Mouse (Mus musculus): ENCODE measurements at regions not wholly inside any gene's neighbourhood (a gene's known extent, or its start where the extent isn't known, plus 50 kb on each side); places are given as distances from the start of the nearest gene placed in this dataset.

- Histone ChIP-seq H3K9me3 (ENCODE audit: control insufficient read depth, low read length) (0 out of 2 replicates have a peak, but pooled peaks cover 2% of the 10 kb centered on the region), H3K4me1 (ENCODE audit: control insufficient read depth, insufficient read depth, low read length) (no peaks in the 10 kb centered on the region), H3K27ac (ENCODE audit: low read depth, low read length) (no peak overlapping the region), H3K9ac (ENCODE audit: low read depth, low read length) (no peak overlapping the region), H3K36me3 (ENCODE audit: control insufficient read depth, insufficient read depth, low read length) (no peaks in the 10 kb centered on the region), H3K4me3 (ENCODE audit: low read length) (no peak overlapping the region), H3K27me3 (ENCODE audit: control insufficient read depth, insufficient read depth, low read length) (no peaks in the 10 kb centered on the region), H3K4me2 (replicated peaks; ENCODE audit: low read depth, low read length) (no peak overlapping the region)
- WGBS: 77% methylated on average over 6 of the region's 6 CpGs
- ATAC-seq (ENCODE audit: low FRiP score, low TSS enrichment): no peak
Measured at GRCm38 (mm10) chr16:92915651-92916050, 89.7 kb upstream of the Runx1 start.

- Histone ChIP-seq H3K27ac (ENCODE audit: low read depth, low read length) (peak overlapping the region; percentile 56; the same call in 1 of the 2 replicates), H3K36me3 (ENCODE audit: control insufficient read depth, insufficient read depth, low read length) (no peaks in the 10 kb centered on the region), H3K4me2 (replicated peaks; ENCODE audit: low read depth, low read length) (no peak overlapping the region), H3K9me3 (ENCODE audit: control insufficient read depth, low read length) (0 out of 2 replicates have a peak, but pooled peaks cover 2% of the 10 kb centered on the region), H3K4me3 (ENCODE audit: low read length) (no peak overlapping the region), H3K4me1 (ENCODE audit: control insufficient read depth, insufficient read depth, low read length) (0 out of 2 replicates have a peak, but pooled peaks cover 2% of the 10 kb centered on the region), H3K27me3 (ENCODE audit: control insufficient read depth, insufficient read depth, low read length) (no peaks in the 10 kb centered on the region), H3K9ac (ENCODE audit: low read depth, low read length) (no peak overlapping the region)
- ATAC-seq (ENCODE audit: low FRiP score, low TSS enrichment): peak; percentile 57; the same call in 1 of the 2 replicates
- WGBS: 65% methylated on average over 4 of the region's 4 CpGs
Measured at GRCm38 (mm10) chr16:92906873-92907272, 80.9 kb upstream of the Runx1 start.

GRCm38 (mm10) chr16:92905626-92906025, 79.7 kb upstream of the Runx1 start:
- Histone ChIP-seq H3K4me3 (ENCODE audit: low read length) (no peak overlapping the region), H3K27me3 (ENCODE audit: control insufficient read depth, insufficient read depth, low read length) (no peaks in the 10 kb centered on the region), H3K9ac (ENCODE audit: low read depth, low read length) (no peak overlapping the region), H3K27ac (ENCODE audit: low read depth, low read length) (no peak overlapping the region), H3K4me1 (ENCODE audit: control insufficient read depth, insufficient read depth, low read length) (0 out of 2 replicates have a peak, but pooled peaks cover 2% of the 10 kb centered on the region), H3K4me2 (replicated peaks; ENCODE audit: low read depth, low read length) (no peak overlapping the region), H3K36me3 (ENCODE audit: control insufficient read depth, insufficient read depth, low read length) (no peaks in the 10 kb centered on the region), H3K9me3 (ENCODE audit: control insufficient read depth, low read length) (no peaks in the 10 kb centered on the region)
- 90% methylated on average over 6 of the region's 6 CpGs for WGBS
- no peak for ATAC-seq (ENCODE audit: low FRiP score, low TSS enrichment)

- Histone ChIP-seq H3K4me3 (ENCODE audit: low read length) (no peak overlapping the region), H3K4me2 (replicated peaks; ENCODE audit: low read depth, low read length) (no peak overlapping the region), H3K27ac (ENCODE audit: low read depth, low read length) (peak overlapping the region; percentile 32; the same call in 1 of the 2 replicates), H3K9me3 (ENCODE audit: control insufficient read depth, low read length) (no peaks in the 10 kb centered on the region), H3K4me1 (ENCODE audit: control insufficient read depth, insufficient read depth, low read length) (0 out of 2 replicates have a peak, but pooled peaks cover 2% of the 10 kb centered on the region), H3K27me3 (ENCODE audit: control insufficient read depth, insufficient read depth, low read length) (no peaks in the 10 kb centered on the region), H3K36me3 (ENCODE audit: control insufficient read depth, insufficient read depth, low read length) (no peaks in the 10 kb centered on the region), H3K9ac (ENCODE audit: low read depth, low read length) (no peak overlapping the region)
- WGBS: 32% methylated on average over 9 of the region's 9 CpGs
- peak; percentile 52; the same call in 1 of the 2 replicates for ATAC-seq (ENCODE audit: low FRiP score, low TSS enrichment)
Measured at GRCm38 (mm10) chr16:92903892-92904473, 78.0 kb upstream of the Runx1 start.

GRCm38 (mm10) chr16:92903486-92903885, 77.5 kb upstream of the Runx1 start:
- ATAC-seq (ENCODE audit: low FRiP score, low TSS enrichment): no peak
- Histone ChIP-seq H3K36me3 (ENCODE audit: control insufficient read depth, insufficient read depth, low read length) (no peaks in the 10 kb centered on the region), H3K27ac (ENCODE audit: low read depth, low read length) (peak overlapping the region; percentile 32; the same call in 1 of the 2 replicates), H3K27me3 (ENCODE audit: control insufficient read depth, insufficient read depth, low read length) (no peaks in the 10 kb centered on the region), H3K9me3 (ENCODE audit: control insufficient read depth, low read length) (no peaks in the 10 kb centered on the region), H3K4me2 (replicated peaks; ENCODE audit: low read depth, low read length) (no peak overlapping the region), H3K4me1 (ENCODE audit: control insufficient read depth, insufficient read depth, low read length) (0 out of 2 replicates have a peak, but pooled peaks cover 2% of the 10 kb centered on the region), H3K9ac (ENCODE audit: low read depth, low read length) (no peak overlapping the region), H3K4me3 (ENCODE audit: low read length) (no peak overlapping the region)
- WGBS: 78% methylated on average over 7 of the region's 7 CpGs

- no peak overlapping the region for H3K9ac ChIP-seq (ENCODE audit: low read depth, low read length)
- WGBS: 78% methylated on average over 1 of the region's 1 CpGs
- no peak overlapping the region for H3K27ac ChIP-seq (ENCODE audit: low read depth, low read length)
- H3K4me1 ChIP-seq (ENCODE audit: control insufficient read depth, insufficient read depth, low read length): 0 out of 2 replicates have a peak, but pooled peaks cover 2% of the 10 kb centered on the region
- no peak for ATAC-seq (ENCODE audit: low FRiP score, low TSS enrichment)
- no peaks in the 10 kb centered on the region for H3K36me3 ChIP-seq (ENCODE audit: control insufficient read depth, insufficient read depth, low read length)
- no peaks in the 10 kb centered on the region; the same call in 1 of the 2 replicates for H3K27me3 ChIP-seq (ENCODE audit: control insufficient read depth, insufficient read depth, low read length)
- H3K4me2 ChIP-seq (replicated peaks; ENCODE audit: low read depth, low read length): no peak overlapping the region
- H3K9me3 ChIP-seq (ENCODE audit: control insufficient read depth, low read length): no peaks in the 10 kb centered on the region
- H3K4me3 ChIP-seq (ENCODE audit: low read length): no peak overlapping the region
Measured at GRCm38 (mm10) chr16:92899704-92900103, 73.8 kb upstream of the Runx1 start.

GRCm38 (mm10) chr16:92891741-92892140, 65.8 kb upstream of the Runx1 start:
- H3K4me2 ChIP-seq (replicated peaks; ENCODE audit: low read depth, low read length): no peak overlapping the region
- H3K4me1 ChIP-seq (ENCODE audit: control insufficient read depth, insufficient read depth, low read length): no peaks in the 10 kb centered on the region
- H3K27ac ChIP-seq (ENCODE audit: low read depth, low read length): no peak overlapping the region
- 52% methylated on average over 2 of the region's 2 CpGs for WGBS
- ATAC-seq (ENCODE audit: low FRiP score, low TSS enrichment): no peak
- H3K9ac ChIP-seq (ENCODE audit: low read depth, low read length): no peak overlapping the region
- no peaks in the 10 kb centered on the region for H3K9me3 ChIP-seq (ENCODE audit: control insufficient read depth, low read length)
- no peak overlapping the region for H3K4me3 ChIP-seq (ENCODE audit: low read length)
- H3K36me3 ChIP-seq (ENCODE audit: control insufficient read depth, insufficient read depth, low read length): no peaks in the 10 kb centered on the region
- H3K27me3 ChIP-seq (ENCODE audit: control insufficient read depth, insufficient read depth, low read length): no peaks in the 10 kb centered on the region; the same call in none of the 2 replicates

- WGBS: 77% methylated on average over 3 of the region's 3 CpGs
- Histone ChIP-seq H3K4me2 (replicated peaks; ENCODE audit: low read depth, low read length) (no peak overlapping the region), H3K4me1 (ENCODE audit: control insufficient read depth, insufficient read depth, low read length) (no peaks in the 10 kb centered on the region), H3K4me3 (ENCODE audit: low read length) (no peak overlapping the region), H3K9ac (ENCODE audit: low read depth, low read length) (no peak overlapping the region), H3K27me3 (ENCODE audit: control insufficient read depth, insufficient read depth, low read length) (no peaks in the 10 kb centered on the region; the same call in none of the 2 replicates), H3K36me3 (ENCODE audit: control insufficient read depth, insufficient read depth, low read length) (no peaks in the 10 kb centered on the region), H3K27ac (ENCODE audit: low read depth, low read length) (no peak overlapping the region), H3K9me3 (ENCODE audit: control insufficient read depth, low read length) (no peaks in the 10 kb centered on the region)
- ATAC-seq (ENCODE audit: low FRiP score, low TSS enrichment): no peak
Measured at GRCm38 (mm10) chr16:92890713-92891112, 64.8 kb upstream of the Runx1 start.

GRCm38 (mm10) chr16:92889537-92889936, 63.6 kb upstream of the Runx1 start:
- no peaks in the 10 kb centered on the region for H3K9me3 ChIP-seq (ENCODE audit: control insufficient read depth, low read length)
- no peak for ATAC-seq (ENCODE audit: low FRiP score, low TSS enrichment)
- no peaks in the 10 kb centered on the region; the same call in 1 of the 2 replicates for H3K27me3 ChIP-seq (ENCODE audit: control insufficient read depth, insufficient read depth, low read length)
- H3K4me2 ChIP-seq (replicated peaks; ENCODE audit: low read depth, low read length): no peak overlapping the region
- H3K4me3 ChIP-seq (ENCODE audit: low read length): no peak overlapping the region
- no peak overlapping the region for H3K9ac ChIP-seq (ENCODE audit: low read depth, low read length)
- H3K27ac ChIP-seq (ENCODE audit: low read depth, low read length): no peak overlapping the region
- 85% methylated on average over 10 of the region's 10 CpGs for WGBS
- H3K4me1 ChIP-seq (ENCODE audit: control insufficient read depth, insufficient read depth, low read length): no peaks in the 10 kb centered on the region
- H3K36me3 ChIP-seq (ENCODE audit: control insufficient read depth, insufficient read depth, low read length): no peaks in the 10 kb centered on the region
